Mouse (Mus musculus) layer of hippocampus, postnatal 36 days (tissue): Measurements from ENCODE around the gene Gm340. TPM values are rescaled to one million over a fixed set of nuclear protein-coding genes. Genes with fewer than 3 reads are reported as not detected.

Source experiments
- DNase-seq, 2 experiments: peaks; one replicate each; pipeline ENCODE4 v3.0.0; 2022
- total RNA-seq, 2 experiments: library from RNA; stranded (reverse); gene quantifications; 2 replicates each; pipeline ENCODE4 v1.2.3; 2021

Gene Gm340
- total RNA-seq: 10 to 100 TPM; 12.5 to 13.1 TPM

DNA sequence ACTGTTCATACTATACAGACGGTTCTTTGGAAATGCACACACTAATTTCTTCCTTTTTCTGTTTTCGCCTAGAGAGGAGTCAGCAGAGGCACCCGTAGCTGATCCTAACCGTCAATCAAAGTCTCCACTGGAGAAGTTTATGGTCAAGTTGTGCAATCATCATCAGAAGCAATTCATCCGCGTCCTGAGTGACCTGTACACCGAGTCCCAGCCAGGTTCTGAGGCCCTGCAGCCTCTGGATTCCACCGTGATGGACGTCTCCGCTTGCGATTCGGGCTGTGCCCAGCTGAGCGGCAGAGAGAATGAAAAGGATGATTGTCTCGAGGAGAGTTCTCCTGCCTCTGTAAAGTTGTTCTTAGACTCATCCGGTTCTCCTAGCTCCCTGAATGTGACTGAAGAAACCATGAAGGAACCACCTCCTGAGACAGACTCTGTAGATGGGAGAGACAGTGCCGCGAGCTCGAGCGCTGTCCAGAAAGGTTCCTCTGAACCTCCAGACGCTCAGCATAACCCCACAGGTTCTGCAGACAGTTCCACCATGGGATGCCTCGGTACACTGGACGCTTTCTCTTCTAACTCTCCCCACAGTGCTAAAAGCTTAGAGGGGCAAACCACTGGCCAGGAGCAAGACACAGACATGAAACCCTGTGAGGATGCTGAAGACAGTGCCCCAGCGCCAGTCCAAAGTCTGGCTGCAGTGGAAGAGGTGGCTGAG, at the start of gene Gm340:
Gene Gm340, plus strand, starts transcription at position 665 of the 715 bp plus-strand sequence.
- DNase-seq: no peak

DNA sequence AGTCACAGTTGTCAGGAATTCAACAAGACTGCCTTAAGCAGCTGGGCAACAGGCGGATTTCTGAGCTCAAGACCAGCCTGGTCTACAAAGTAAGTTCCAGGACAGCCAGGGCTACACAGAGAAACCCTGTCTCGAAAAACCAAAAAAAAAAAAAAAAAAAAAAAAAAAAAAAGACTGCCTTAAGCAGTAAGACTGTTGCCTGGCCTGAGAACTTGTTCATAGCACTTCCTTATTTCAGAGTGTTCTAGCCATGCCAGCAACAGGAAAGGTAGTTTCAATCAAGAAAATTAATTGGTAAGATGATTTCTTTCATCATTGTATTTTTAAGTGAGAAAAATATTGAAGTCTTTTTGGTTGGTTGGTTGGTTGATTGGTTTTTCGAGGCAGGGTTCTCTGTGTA, 48.1 kb upstream of the Gm340 start:
- no peak for DNase-seq

DNA sequence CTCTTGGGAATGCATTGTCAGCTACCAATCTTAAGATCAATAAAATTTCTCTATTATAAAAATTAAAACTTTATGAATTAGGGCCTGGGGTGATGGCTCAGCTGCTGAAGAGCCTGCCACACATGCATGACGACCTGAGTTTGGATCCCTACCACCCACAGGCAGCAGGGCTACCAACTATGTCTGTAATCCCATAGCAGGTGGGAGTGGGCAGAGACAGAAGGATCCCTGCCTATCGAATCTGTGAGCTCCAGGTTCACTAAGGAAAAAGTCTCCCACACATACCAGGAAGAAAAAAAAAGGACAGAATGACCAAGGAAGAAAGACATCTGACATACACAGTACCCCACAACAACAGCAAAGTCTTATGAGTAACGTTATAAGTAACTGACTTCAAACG, 25.2 kb upstream of the Gm340 start:
- peak in 1 of 2 experiments; percentile 19 for DNase-seq

DNA sequence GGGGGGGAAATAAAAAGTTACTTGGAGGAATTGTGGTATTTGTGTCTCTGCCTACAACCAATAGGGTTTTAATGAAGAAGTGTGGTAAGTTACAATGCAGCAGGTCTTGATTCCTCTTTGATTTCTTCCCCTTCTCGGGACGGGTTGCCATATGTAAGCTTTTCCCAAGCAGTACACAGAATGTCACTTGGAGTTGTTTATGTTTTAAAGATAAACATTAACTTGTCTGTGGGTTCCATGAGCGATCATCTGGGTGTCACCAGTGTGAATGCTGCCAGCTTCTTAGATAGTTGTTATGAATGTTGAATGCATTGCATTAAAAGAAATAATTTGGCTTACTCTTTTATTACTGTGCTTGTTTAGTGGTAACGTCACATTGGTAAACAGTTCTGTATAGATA, 24.7 kb upstream of the Gm340 start:
- no peak for DNase-seq

DNA sequence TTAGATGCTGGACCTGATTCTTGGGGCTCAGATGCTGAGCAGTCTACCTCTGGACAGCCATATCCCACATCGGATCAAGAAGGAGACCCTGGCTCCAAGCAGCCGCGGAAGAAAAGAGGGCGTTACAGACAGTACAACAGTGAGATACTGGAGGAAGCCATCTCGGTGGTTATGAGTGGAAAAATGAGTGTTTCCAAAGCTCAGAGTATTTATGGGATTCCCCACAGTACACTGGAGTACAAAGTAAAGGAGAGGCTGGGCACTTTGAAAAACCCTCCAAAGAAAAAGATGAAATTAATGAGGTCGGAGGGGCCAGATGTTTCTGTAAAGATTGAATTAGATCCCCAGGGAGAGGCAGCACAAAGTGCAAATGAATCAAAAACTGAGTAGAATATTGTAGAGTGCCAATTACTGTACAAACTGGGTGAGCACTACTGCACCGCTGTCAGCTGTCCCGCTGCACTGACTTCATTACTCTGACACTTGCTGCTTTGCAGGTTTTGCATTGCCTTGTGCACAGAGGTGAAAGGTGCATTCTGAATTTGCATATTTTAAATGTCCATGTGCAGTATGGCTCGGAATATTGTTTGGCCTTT, 23.2 kb upstream of the Gm340 start:
- no peak for DNase-seq

DNA sequence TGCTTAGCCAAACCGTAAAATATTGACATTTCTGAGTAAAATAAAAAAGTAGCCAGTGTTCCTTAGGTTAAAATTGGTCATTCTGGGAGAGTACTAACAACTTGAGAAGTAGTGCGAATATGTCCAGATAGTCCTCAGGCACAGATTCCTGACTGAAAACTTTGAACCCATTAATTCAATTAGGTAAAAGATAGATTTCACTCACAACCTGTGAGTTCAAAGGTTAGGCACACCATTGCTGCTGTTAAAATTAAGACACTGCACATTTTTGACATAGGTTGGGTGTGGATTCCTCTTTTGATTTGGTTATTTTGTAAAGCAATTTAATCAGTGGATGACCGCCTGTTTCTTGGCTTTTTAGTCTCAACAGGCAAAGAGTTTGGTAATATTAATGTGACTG, 21.3 kb upstream of the Gm340 start:
- no peak for DNase-seq

DNA sequence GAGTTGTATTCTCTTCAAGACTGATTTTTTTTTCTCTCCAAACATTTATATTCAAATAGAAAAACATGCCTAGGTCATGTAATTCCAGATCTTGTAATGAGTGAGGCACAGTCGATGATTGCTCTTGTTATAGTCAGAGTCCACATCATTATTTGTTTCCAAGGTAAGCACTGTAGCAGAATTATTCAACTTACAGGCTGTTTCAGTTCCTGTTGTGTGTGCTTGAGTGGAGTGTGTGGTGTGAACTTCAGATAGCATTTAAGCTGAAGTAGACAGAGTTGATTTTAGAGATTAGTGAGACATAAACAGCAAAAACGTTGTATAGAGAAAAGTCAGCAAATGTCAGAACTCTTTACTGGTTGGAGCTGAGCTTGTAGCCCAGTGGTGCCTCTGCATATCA, 13.4 kb upstream of the Gm340 start:
- no peak for DNase-seq

DNA sequence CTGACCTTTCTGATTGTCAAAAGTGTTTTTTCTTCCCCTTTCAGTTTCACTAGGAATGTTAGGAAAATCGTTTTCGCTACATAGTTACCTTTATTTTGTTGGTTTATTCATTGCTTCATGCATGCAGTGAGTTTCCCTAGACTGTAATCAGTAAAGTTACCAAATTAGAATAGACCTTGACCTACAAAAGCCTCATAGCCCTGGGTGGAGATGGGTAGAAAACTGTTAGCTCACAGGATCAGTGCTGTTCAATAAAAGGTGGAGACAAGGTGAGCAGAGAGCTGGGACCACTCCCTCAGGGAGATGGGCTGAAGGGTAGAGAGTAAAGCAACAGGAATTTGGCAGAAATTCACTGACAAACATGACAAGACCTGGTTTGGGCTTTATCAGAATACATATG, 8.5 kb upstream of the Gm340 start:
- no peak for DNase-seq

DNA sequence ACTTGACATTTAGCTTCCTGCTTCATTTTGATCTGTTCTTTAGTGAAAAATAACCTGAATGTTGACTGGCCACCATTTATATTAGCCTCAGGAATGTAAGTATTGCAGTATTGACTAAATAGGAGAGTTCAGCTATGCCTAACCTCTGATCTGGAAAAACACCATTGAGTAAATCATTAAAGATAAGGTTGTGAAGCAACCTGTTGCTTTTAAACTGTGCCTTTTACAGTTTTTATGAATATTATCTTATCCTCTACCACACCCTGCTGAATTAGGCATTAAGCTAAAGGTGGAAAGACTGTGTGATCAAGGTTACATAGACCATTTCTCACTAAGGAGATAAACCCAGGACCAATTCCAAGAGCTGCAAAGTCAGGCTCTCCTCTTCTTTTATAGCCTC, 4.6 kb upstream of the Gm340 start:
- no peak for DNase-seq

DNA sequence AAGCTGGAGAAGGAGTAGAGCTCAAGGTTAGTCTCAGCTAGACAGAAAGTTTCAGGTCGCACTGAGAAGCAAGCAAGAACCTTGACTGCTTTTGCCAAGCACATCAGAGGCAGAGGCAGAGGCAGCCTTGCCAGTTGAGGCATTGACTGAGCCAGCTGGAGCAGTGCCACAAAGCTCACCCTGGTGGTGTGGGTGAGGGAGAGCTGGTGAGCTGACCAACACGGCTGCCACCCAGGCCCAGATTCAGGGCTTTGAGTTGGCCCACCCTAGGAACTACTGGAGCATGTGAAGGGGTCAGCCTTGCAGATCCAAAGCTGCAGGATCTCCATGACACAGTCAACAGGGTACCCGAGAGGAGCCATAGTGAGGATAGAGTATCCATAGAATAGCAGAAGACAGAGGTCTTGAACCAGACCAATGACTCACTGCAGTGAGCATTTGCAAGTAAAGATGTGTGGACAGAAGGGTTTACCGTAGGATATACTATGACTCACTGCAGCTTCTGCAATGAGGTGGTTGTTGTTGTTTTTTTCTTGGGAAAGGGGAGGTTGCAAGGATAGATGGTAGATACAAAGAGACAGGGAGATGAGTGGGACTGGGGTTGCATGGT, 2.8 kb upstream of the Gm340 start:
- DNase-seq: no peak

DNA sequence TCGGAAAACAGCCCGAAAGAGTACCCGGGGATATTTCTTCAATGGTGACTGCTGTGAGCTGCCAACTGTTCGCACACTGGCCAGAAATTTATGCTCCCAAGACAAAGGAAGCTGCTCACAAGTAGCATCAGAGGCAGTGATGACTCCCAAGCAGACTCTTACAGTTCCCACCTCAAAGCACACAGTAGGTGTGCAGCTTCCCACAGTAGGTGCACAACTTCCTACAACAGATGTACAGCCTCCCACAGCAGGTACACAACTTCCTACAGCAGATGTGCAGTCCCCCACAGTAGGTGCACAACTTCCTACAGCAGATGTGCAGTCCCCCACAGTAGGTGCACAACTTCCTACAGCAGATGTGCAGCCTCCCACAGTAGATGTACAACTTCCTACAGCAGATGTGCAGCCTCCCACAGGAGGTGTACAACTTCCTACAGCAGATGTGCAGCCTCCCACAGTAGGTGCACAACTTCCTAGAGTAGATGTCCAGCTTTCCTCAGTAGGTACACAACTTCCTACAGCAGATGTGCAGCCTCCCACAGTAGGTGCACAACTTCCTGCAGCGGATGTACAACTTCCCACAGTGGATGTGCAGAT, 846 bp downstream of the Gm340 start:
- no peak for DNase-seq

DNA sequence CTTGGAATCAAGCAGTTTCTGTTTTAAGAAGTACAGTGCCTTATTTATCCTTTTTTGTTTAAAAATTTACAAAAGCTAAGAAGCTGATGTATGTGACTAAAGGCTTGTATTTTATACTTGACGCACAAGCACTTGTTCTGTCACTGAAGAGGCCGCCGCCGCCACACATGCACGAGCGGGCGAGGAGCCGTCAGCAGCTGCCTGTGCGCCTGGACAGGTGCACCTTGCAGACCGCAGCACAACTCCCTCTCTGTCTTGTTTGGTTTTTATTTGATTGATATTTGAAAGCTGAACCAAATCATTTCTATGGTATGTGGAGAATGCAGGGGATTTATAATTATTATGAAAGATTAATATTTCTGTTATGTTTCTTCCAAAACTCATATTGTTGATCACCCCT, 4.6 kb downstream of the Gm340 start:
- no peak for DNase-seq

DNA sequence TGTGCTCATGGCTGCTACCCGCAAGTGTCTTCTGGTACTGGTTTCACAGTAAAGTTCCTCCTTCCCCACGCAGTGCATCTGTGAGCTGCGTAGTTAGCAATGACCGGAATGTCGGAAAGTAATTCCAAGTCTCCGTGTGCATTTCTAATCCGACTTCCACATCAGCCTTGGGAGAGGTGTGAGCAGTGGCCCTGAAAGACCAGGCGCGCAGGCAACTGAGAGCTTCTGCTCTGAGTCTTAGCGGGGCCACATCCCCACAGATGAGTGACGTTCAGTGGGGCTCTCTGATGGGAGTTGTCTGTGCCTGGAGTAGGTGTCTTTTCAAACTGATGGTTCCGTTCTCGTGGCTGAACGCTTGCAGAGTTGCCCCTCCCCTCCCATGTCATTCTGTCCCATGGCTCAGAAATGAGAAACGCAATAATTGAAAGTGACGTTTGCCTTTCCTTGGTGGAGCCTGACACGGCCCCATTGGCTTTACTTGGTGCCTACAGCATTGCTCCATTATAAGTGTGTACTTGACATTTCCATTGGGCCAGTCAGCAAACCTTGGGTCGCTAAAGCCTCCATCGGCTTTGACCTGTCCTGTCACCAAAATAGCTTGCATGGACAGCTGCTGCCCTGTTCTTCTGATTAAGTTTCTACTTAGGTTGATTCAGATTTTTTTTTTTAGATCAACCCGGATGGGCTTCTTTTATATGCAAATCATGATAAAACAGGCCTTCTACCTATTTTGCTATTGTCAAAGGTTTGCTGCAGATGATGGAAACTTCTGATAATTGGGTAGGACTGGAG, 5.5 kb downstream of the Gm340 start:
- DNase-seq: no peak

DNA sequence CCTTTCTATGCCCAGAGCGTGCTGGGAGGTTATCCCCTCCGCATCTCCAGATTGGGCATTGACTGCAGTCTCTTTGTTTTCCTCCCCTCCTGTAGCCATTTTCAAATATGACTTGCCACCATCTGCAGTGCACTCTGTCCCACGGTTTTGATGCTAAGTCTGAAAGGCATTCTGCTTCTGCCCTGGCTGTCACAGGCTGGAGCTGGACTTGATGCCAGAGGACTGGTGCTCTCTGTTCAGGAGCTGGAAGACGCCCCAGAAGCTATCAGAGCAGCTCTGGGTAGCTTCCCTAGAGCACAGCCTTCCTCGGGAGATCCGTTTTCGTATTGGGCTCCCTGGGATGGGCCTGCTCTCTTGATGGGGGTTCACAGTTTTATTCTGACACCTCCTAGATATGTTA, 6.9 kb downstream of the Gm340 start:
- DNase-seq: no peak

DNA sequence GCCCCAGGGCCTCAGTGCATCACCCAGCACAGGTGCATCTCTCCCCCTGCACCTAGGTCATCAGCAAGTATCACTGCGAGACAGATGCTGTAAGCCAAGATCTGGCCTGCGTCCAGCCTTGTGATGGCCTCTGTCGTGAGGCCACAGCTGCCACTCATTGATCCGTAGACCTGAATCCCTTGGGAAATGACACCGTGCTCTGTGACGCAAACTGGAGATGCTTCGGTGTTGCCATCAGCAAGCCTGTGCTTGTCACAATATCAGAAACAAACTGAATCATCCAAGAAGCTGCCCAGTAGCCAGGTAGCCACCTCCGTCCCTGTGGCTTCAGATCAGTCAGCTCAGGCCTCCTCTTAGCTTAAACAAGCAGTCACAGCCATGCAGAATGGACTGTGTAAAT, 7.5 kb downstream of the Gm340 start:
- no peak for DNase-seq

DNA sequence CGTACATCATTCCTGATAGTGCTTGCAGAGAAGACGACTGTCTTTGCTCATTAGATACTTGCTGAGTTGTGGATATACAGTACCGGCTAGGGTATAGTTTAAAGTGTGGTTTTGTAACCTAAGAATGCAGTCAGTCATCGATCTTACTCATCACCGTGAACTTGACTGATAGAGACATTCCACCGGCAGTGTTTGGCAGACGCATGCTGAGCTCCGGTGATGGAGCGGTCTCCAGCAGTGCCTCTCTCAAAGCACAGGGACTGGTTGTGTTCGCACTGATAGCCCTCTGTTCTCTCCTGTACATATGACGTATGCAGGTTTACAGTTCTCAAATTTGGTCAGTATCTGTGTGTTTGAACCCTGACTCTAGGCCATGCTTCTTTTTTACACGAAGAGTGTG, 9.6 kb downstream of the Gm340 start:
- DNase-seq: no peak

DNA sequence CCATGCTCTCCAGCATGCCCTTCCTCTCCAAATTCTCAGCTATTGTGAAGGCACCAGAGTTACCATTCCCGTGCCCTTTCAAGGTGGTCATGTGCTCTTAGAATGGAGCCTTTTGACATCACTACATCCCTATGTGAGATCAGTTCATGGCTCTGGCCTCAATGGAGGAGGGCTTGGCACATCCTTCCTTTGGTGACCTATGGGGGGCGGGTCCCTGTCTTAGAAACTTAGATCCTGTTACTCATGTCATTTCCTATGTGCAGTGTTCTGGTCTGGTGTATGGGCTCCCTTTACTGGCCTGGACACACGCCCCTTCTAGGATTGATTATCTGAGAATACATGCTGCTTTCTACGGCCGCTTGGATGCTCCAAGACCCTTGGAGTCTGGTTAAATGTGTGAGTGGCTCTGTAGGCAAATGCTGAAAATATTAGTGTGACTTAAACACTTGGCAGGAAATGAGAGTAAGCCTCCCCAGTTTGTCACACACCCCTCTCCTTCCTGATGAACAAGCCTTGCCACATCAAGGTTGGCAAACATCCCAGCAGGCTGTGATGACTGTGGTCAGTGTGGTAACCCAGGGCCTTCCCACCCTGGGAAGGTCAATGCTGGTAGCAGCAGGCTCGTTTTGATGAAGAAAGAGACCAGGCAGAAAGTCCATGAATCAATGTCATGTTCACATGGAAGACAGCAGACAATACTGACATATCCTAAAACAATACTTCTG, 15.2 kb downstream of the Gm340 start:
- no peak for DNase-seq

DNA sequence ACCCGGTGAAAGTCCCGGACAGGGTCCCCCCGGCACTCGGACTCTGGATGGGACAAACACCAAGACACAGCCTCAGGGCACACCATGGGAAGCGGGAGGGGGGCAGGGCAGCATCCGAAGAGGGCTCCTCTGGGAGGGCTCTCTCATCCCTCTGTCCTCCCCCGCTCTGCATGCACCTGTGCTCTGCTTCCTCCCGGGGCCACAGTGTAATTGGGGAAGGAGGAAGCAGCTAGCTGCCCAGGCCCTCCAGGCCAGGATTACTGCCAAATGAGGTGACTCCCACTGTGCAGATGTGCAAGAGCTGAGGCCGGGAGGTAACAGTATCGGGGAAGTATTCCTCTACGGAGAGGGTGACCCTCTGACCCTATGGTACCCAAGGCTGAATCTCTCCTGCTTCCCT, 18.5 kb downstream of the Gm340 start:
- no peak for DNase-seq

DNA sequence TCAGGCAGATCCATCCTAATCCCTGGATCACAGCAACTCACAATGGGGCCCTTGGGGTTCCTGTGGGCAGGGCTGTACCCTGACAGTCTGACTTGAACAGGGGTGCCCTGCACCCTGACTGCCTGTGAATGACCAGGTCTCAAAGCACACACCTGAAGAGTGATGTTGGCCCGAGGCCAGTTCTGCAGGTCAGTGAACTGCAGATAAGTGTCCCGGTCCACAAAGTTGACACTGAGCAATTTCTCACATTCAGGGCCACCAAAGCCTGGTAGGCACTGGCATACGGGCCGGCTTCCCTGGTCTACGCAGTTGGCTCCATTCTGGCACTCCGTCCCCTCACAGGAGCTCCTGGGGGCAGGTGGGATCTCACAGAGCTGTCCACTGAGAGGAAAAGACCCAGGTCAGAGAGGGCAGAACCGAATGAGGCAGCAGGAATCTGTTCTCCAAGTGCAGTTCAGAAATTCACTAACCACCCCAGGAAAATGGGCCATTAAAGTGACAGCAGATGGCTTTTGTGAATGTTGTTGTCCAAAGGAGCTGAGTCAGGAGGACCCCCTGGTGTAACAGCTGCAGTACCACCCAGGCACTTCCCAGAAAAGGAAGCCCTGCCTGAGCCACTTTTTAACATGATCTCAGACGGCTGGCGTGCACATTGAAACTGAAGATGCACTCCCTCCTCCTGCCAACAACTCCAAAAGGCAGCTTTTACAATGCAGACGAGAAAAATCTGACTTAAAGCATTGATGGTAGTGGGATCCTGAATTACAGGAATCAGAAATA, 24.2 kb downstream of the Gm340 start:
- DNase-seq: peak in 1 of 2 experiments; percentile 52

DNA sequence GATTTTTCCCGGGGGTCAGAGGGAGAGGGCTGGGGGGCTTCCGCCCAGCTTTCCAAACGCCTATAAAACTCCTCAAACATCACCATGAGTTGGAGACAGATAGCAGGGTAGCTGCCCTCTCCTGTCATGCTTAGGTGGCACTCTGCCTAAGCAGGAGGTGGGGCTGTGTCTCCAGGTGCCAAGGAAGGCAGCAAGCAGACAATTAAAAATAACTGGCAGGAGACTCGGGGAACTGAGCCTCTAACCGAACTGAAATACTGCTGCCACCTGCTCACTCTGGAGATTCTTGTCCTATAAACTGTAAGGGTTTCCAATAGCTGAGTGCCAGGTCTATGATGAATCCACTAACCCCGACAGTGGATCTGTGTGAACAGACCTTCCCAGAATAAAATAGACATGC, 29.5 kb downstream of the Gm340 start:
- no peak for DNase-seq

DNA sequence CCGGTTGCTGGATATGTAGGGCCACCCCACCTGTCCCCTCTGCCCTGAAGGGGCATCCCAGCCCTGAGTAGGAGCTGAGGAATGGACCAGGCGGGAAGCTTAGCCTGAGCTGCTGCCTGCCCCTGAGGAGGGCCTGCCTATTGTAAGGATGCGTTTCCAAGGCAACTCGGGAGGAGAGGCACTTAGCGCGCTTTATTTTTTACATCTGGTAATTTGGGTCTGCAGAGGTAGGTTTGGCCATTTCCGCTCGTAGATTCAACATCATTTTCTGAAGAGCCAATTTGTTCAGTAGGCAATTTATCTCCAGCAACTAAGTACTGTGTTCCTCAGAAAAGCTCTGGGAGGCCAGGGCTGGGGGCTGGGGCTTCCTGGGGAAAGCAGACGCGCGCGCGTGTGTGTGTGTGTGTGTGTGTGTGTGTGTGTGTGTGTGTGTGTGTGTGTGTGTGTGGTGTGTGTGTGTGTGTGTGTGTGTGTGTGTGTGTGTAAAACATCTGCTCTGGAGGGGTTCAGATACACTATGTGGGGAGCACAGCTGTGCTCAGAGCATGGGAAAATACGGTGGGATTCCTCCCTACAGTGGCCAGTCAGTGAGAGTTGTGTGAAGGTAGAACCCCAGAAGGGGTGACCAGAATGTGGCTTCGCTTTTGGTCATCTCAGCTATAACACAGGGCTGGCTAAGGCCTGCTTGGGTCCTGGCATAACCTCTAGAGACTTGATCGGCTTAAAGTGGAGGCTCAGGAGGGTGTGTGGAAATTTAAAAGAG, 31.3 kb downstream of the Gm340 start:
- no peak for DNase-seq
